Mouse (Mus musculus): ENCODE results near the gene Hoxb8.
A peak's percentile ranks its signal among the peaks of the same experiment; 100 is the strongest.

Gene Hoxb8

GRCm38 (mm10) chr11:96281855-96282570 lies at the start of gene Hoxb8:
Gene Hoxb8 (plus strand): TSS chr11:96281905.
- DNase-seq (ENCODE audit: low spot score) = no peak

DNA sequence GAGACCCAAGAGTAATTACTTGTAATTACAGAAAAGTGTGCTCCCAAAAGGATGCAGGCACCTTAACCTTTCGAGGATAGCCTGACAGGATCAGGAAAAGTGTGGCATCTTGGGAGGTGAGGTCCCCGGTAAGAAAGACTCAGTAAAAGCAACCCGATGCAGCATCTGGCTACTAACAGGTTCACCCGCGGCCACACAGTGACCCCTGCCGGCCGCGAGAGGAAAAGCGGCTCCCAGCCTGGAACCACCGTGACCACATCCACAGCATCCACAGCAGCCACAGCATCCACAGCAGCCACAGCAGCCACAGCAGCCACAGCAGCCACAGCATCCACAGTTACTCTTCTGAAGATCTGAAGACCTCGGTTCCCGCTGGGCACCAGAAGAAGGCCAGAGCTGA lies 46.8 kb upstream of the Hoxb8 start:
- DNase-seq (ENCODE audit: low spot score) = peak; percentile 49

GRCm38 (mm10) chr11:96240211-96240610 lies 41.5 kb upstream of the Hoxb8 start:
- peak; percentile 48 for DNase-seq (ENCODE audit: low spot score)

GRCm38 (mm10) chr11:96250901-96251300 lies 30.8 kb upstream of the Hoxb8 start:
- DNase-seq (ENCODE audit: low spot score) = no peak

GRCm38 (mm10) chr11:96251480-96252031 lies 30.1 kb upstream of the Hoxb8 start:
- DNase-seq (ENCODE audit: low spot score) = no peak

DNA sequence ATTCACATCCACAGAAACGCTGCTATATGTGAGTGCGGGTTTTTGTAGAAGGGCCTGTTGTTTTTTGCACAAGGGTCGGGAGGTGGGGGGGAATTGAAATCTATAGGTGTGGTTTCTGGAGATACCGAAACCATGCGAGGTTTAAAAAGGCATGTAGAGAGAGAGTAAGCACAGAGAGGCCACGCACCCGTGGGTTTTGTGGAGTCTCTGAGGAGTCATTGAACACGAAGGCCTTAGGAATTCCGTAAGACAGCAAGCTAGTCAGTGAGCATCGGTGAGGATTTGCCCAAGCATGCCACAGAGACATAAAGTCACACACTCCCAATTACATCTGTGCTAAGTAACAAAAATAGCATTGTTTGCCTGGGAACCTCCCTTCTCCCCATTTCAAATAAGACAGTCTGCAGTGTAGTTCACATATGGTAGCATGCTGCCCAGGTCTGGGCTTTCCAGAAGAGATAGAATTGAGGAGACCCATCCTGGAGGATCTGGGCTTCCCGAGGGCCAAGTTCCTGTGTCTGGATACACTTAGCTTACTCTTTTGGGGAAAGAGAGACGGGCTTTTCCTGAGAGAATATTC lies 29.1 kb upstream of the Hoxb8 start:
- no peak for DNase-seq (ENCODE audit: low spot score)

DNA sequence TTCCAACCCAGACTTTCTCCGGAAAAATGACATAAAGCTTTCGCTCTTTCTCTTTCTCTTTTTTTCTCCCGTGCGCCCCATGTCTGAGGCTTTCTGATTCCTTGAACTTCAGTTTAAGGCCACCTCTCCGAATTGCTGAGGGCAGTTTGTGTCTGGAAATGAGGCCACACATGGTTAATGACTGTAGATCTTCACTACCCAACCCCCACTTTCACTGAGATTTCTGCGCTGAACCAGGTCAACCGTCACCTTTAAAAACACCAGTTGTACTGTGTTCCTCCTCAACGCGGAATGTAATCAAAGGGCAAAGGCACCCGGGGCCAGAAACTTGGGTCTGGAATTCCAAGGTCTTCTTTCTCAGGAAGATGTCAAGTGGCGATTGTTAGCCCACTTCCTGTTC lies 27.5 kb upstream of the Hoxb8 start:
- DNase-seq (ENCODE audit: low spot score) = no peak

DNA sequence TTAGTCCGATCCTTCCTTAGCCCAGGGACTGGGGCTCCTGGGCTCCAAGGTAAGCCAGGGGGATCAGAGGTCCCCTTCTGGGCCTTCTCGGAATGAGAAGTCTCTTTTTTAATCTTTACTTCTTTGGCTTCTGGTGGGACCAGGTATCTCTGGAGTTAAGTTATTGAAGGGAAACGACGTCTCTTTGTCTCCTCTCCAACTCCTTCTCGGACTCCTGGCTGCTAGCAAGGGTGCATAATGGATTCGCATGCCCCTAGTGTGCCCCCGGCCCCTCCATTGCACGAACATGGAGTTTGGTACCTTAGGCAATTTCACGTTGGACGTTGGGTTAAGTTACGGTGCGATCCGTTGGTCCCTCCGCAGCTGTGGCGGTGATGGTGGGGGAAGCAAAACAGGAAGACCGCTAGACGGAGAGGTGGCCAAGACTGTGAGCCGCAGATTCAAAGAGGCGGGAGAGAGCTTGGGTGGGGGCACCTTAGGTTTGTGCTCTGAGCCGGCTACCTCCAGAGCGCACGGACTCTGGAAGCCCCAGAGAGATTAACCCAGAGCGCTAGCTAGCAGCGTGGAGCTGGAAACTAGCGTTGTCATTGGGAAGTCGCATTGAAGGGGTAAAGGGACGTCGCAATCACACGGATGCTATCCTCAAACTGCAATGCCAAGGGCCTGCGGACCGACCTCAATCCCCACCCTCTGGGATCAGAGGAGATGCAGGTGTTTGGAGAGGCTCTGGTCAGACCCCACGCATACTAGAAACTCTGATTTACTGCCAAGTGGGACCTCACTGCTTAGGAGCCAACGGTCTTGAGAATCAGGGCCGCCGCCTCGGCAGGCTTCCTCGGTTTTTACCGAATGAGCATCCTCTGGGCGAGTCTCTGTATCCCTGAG lies 26.4 kb upstream of the Hoxb8 start:
- DNase-seq (ENCODE audit: low spot score) = no peak

GRCm38 (mm10) chr11:96255996-96256445 lies 25.7 kb upstream of the Hoxb8 start:
- DNase-seq (ENCODE audit: low spot score) = no peak

DNA sequence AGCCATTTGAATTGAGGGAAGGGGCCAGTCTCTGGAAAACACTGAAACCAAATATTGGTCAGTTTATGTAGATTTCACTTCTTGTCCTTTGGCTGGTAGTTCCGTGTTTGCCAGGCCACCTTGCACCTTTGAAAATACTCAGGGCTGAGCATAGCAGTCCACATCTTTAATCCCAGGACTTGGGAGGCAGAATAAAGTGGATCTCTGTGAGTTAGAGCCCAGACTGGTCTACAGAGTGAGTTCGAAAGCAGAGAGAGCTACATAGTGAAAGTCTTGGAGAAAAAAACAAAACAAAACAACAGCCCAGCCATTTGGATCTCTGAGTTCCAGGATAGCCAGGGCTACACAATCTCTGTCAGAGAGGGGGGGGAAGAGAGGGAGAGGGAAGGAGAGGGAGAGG lies 24.6 kb upstream of the Hoxb8 start:
- DNase-seq (ENCODE audit: low spot score) = no peak

DNA sequence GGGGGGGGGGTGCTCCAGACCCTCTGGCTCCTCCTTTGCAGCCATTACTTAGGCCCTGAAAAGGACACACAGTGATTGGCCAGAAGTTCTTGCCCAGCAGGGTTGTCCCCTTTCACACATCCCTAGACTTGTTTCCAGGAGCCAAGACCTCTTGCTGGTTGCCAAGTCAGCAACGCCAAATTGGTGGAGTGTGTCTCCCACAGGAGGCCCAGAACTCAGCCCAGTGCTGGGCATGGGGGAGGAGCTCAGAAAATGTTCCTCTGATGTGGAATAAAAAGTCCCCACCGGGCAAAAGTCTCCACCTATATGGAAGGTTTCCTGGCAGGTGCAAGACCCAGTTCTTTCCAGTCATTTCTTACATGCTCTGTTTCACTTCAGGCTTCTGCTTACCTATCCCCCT lies 22.7 kb upstream of the Hoxb8 start:
- no peak for DNase-seq (ENCODE audit: low spot score)

DNA sequence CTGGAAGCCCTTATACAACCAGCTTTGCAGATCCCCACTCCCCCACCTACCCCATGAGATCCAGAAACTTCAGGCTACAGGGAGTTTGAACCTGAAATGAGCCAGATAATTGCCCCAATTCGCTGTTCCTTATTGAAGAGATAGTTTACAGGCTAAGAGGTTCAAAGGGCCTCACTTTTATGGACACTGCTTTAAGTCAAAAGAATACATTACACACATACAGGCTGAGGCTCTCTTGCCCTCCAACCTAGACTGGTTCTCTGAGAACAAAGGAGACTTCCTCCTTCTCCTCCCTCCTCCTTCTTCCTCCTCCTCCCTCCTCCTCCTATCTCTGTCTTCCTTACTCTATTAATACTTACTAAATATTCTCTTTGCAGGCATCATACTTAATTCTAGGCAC lies 22.2 kb upstream of the Hoxb8 start:
- no peak for DNase-seq (ENCODE audit: low spot score)

GRCm38 (mm10) chr11:96260310-96260970 lies 21.3 kb upstream of the Hoxb8 start:
- DNase-seq (ENCODE audit: low spot score) = no peak

- peak; percentile 72 for DNase-seq (ENCODE audit: low spot score)
Measured at GRCm38 (mm10) chr11:96261323-96261890, 20.3 kb upstream of the Hoxb8 start.

- DNase-seq (ENCODE audit: low spot score) = no peak
Measured at GRCm38 (mm10) chr11:96262262-96262830, 19.4 kb upstream of the Hoxb8 start.

GRCm38 (mm10) chr11:96263636-96264389 lies 17.9 kb upstream of the Hoxb8 start:
- DNase-seq (ENCODE audit: low spot score) = no peak

DNA sequence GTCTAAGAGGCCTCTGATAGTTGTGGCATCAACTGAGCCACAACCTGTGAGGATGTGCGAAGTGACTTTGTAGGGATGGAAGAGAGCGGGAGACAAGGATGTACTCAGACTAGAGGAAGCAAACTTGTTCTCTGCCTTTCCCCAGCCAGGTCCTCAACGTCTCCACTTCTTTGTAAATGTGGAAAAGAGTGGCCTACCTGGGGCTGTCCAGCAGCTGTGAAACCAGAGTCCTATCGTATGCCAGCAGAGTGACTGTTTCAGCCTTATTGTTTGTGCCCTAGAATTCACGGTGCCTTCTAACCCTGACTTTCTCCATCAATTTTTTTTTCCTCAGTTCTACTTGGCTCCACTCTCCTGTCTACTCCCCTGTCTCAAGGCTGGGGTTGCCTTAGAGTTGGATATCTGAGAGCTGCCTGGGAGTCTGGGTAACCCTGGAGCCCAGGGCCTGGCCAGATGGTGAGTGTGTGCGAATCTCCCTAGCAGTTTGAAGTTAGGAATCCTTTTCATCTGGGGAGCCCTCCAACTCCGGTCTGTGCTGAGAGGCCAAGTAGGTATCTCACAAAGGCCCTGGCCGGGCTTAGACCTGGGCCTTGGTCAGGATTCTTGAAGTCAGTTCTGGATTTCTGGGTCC lies 17.2 kb upstream of the Hoxb8 start:
- no peak for DNase-seq (ENCODE audit: low spot score)

DNA sequence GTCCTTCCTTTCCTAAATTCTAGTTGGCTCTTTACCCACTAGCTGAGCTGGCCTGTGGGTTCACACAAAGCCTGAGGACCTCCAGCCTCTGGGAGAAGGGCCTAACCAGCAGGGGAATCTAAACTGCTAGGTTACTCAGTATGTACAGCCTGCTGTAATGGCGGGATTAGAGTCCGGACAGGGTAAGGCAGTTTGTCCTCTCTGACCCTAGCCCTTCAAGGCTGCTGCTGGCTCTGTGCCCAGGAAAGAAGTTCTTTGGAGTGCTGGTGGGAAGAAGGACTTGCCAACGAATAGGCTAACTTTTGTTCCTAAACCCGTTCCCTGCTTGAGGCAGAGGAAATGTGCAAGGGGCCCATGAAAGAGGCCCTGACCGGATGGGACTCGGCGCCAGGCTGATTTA lies 15.8 kb upstream of the Hoxb8 start:
- DNase-seq (ENCODE audit: low spot score) = no peak

GRCm38 (mm10) chr11:96267021-96267920 lies 14.4 kb upstream of the Hoxb8 start:
- DNase-seq (ENCODE audit: low spot score) = no peak

Data from urinary bladder, postnatal 25 days (tissue).